20 mouse cellular contexts compared by ENCODE assay signal in the genomic region with DNA sequence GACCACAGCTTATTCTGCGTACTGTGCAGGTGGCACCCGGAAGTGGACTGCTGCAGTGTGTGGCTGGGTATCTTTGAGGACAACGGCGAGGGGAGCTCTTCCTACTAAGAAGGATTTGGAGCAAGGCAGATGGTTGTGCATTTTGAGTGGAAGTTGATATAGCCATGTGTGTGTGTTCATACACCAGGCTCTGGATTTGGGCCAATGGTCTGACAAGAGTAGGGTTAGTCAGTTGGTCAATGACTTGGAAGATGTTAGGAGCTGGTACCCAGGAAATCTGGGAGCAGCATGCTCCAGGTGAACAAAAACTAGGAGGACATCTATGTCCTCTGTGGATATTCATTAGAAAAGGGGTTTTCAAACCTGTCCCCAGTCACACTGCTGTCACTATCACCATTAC. TPM values are rescaled to one million over a fixed set of nuclear protein-coding genes. Genes with fewer than 3 reads are reported as not detected.
"Had no signal": no experiment of that assay in that cellular context is flagged by ENCODE, and none has a peak within 500 bp of the region (broad histone marks: within the 10 kb centered on the region; RNA-seq: fewer than 3 reads in every experiment).

No protein-coding gene starts in this region.

- H3K4me3 ChIP-seq: midbrain, embryonic 10.5 days; midbrain, embryonic 13.5 days; midbrain, embryonic 15.5 days; myocyte; neural tube, embryonic 13.5 days; neural tube, embryonic 15.5 days had no signal

- H3K9ac ChIP-seq: lung, embryonic 14.5 days; midbrain, embryonic 13.5 days; midbrain, embryonic 15.5 days; neural tube, embryonic 13.5 days; neural tube, embryonic 15.5 days had no signal

- H3K9me3 ChIP-seq: midbrain, embryonic 10.5 days; midbrain, embryonic 13.5 days; midbrain, embryonic 15.5 days; neural tube, embryonic 13.5 days; neural tube, embryonic 15.5 days had no signal

- H3K36me3 ChIP-seq: midbrain, embryonic 10.5 days; midbrain, embryonic 13.5 days; midbrain, embryonic 15.5 days; neural tube, embryonic 13.5 days; neural tube, embryonic 15.5 days had no signal

- H3K4me2 ChIP-seq: lung, embryonic 14.5 days; midbrain, embryonic 13.5 days; midbrain, embryonic 15.5 days; neural tube, embryonic 13.5 days; neural tube, embryonic 15.5 days had no signal

- H3K27me3 ChIP-seq: midbrain, embryonic 13.5 days; midbrain, embryonic 15.5 days; neural tube, embryonic 13.5 days; neural tube, embryonic 15.5 days had no signal

- H3K27ac ChIP-seq: midbrain, embryonic 10.5 days; midbrain, embryonic 13.5 days; midbrain, embryonic 15.5 days; neural tube, embryonic 13.5 days; neural tube, embryonic 15.5 days had no signal

- ATAC-seq: midbrain, embryonic 13.5 days; midbrain, embryonic 15.5 days had no signal

- H3K4me1 ChIP-seq: midbrain, embryonic 10.5 days; midbrain, embryonic 13.5 days; midbrain, embryonic 15.5 days; neural tube, embryonic 13.5 days; neural tube, embryonic 15.5 days had no signal

- DNase-seq: lung, adult 18-20 months; lung, embryonic 14.5 days; lung, postnatal 10 days; lung, postnatal 4 days; retina, postnatal 1 day; right cerebral cortex, adult 18-20 months; right cerebral cortex, postnatal 25 days; right cerebral cortex, postnatal 4 days; spleen, adult 18-20 months; thymus, adult 18-20 months; thymus, postnatal 14 days; thymus, postnatal 36 days had no signal

RNA-seq across cellular contexts. Expression of a gene that starts 33.2 kb away (rescaled TPM):
- total RNA-seq: megakaryocyte, adult 5-6 weeks; megakaryocyte-erythroid progenitor cell, adult 5-6 weeks had no signal
